Mouse (Mus musculus) brain, embryonic 18.5 days (tissue): ENCODE data around the gene Npdc1.

Experiments used
- DNase-seq: peaks from one replicate; pipeline ENCODE4 v3.0.0-alpha.2; 2012; ENCODE audit warnings: low read depth, low spot score

The Npdc1 gene

DNA sequence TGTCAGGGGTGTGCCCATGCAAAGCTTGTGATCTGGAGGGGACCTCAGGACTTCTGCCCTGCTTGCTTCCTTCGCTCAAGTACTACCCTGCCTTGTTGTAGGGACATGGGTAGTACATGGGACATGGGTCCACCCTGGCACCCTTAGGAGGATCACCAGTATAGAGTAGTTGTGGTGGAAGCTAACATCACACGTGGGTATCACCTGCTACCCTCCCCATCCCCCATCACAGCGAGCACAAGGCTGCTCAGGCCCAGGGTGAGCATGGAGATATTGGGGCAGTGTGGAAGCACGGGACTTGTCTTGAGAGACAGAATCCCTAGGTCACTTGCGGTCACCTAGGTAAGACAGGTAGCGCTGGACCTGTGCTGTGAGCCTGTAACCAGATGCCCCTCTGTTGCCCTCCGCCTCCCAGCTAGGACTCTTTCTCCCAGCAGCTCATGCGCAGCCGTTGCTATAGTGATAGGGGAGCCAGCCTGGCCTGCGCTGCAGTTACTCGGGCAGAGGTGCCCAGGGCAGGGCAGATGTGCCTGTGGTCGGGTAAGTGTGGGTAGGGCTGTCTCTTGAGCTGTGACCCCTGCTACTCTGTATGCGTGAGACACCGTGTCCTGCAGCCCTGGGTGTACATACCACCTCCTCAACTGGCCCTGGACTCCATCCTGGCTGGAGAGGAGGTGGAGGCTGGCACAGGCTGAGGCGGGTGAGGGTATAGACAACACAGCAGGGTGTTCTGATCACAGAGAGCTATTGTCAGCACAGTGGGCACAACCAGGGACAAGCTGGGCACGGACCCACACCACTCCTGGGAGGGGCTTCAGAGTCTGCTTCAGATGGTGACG is 31.5 kb downstream of the Npdc1 start:
- no peak for DNase-seq

DNA sequence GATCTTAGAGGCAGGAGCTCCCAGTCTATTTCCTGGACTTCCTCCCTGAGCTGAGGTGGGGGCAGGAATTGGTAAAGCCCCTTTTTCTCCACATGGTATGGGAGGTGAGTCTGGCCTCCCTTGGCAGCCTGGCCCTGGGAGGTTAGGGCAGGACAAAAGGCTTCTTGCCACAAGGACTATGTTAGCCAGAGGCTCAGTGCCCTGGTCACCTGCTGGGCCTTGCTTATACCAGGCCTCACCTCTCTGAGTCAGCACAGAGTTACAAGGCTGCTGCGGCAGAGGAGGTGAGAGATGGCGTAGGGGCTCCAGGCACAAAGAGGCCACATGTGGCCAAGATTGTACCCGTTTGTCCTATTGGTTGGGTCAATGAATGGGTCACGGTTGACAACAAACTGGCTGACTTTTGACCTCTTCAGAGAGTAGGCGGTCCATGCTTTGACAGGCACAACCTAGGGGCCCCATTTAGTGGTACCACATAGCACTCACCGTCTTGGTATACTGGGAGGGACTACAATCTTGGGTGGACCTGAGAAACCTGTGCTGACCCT is 32.2 kb downstream of the Npdc1 start:
- DNase-seq: no peak

DNA sequence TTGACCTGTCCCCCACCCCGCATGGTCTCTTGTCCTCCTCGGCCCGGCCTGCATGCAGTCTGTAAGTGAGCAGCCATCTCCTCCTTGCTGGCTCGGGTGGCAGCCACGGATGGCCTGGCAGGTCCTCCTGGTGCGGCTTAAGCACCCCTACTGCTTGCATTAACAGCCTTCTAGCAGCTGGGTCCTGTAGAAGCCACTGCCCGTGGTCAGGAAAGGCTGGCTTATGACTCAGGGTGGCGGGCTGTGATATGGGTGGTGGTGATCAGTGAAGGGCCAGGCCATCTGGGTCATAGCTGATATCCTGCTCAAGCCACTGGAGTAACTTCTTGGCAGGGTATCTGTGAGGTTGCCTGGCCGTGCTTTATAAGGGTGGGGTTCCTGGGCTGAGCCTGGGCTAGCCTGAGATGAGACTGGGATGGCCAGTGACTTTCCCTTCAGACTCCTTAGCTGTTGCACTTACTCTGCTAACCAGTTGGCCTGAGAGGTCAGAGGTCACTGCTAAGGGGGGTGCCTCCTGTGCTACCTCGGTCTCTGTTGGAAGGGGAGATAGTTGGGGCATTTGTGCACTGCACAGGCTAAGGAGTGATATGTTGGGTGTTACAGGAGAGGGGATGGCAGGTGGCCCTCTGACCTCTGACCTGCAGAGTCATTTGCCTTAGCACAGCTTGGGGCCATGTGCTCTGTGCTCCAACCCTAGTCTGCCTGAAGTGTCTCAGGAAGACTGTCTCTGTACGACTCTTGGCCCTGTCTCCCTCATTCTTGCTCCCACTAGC is 33.4 kb downstream of the Npdc1 start:
- no peak for DNase-seq

DNA sequence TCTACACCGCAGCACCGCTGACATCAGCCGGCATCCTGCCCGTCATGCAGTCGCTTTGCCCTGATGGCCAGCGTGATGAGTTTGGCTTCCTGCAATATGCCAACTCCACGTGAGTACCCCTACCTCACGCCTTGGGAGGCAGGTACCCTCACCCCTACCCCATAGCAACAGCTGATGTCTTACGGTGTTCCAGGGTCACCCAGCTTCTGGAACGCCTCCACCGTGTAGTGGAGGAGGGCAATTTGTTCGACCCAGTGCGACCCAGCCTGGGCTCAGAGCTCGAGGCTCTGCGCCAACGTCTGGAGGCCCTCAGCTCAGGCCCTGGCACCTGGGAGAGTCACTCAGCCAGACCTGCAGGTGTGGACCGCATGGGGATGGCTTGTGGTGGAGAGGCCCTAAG is 34.0 kb downstream of the Npdc1 start:
- DNase-seq: no peak

DNA sequence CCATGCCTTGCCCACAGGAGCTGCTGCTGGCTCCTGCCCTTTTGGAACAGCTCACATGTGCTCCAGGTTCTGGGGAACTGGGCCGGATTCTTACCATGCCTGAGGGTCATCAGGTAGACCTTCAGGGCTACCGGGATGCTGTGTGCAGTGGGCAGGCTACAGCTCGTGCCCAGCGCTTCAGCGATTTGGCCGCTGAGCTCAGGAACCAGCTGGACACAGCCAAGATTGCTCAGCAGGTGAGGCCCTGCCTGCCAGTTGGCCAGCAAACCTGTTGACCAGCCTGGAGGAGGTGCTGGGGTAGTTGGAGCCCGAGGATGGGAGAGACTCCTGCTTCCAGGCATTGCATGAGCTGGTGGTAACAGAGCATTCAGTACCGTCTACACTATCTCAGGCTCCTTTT is 35.1 kb downstream of the Npdc1 start:
- DNase-seq: no peak

DNA sequence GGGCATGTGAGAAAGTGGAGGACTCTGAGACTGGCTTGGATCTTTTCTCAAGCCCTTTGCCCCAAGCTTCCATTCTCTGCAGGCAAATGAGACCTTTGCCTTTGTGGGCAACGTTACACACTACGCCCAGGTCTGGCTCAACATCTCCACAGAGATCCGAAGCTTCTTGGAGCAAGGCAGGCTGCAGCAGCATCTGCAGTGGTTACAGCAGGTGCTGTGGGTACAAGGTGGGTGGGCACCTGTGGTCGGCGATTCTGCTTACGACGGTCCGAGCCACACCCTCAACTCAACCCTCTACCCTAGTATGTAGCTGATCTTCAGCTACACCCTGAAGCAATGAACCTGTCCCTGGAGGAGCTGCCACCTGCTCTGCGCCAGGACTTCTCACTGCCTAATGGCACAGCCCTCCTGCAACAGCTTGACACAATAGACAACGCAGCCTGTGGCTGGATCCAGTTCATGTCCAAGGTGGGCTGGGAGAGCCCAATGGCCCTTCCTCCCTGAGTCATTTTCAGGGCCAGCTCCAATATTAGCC is 37.2 kb downstream of the Npdc1 start:
- DNase-seq: no peak

DNA sequence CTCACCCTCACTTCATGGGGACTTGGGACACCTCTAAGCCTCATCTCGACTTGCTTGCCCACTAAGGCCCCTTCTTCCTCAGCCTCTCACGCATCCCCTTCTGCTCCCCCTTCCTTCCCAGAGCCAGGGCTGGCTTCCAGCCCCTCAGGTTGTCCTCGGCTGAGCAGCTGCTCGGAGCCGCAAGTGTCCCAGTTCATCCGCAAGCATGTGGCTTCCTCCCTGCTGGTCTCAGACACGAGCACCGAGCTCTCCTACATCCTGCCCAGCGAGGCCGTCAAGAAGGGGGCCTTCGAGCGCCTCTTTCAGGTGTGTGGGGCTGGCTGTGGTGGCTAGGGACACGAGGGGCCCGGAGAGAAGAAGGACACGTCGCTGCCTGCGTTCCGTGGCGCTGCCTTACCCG is 41.9 kb downstream of the Npdc1 start:
- DNase-seq: no peak

DNA sequence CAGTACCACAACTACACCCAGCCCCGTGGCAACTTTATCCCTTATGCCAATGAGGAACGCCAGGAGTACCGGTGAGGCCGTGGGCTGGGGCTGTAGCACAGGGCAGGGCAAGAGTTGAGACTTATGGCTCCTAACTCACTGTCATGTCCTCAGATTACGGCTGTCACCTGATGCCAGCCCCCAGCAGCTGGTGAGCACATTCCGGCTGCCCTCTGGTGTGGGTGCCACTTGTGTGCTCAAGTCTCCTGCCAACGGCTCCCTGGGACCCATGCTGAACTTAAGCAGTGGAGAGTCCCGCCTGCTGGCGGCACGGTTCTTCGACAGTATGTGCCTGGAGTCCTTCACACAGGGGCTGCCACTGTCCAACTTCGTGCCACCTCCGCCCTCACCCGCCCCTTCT is 43.5 kb downstream of the Npdc1 start:
- no peak for DNase-seq

DNA sequence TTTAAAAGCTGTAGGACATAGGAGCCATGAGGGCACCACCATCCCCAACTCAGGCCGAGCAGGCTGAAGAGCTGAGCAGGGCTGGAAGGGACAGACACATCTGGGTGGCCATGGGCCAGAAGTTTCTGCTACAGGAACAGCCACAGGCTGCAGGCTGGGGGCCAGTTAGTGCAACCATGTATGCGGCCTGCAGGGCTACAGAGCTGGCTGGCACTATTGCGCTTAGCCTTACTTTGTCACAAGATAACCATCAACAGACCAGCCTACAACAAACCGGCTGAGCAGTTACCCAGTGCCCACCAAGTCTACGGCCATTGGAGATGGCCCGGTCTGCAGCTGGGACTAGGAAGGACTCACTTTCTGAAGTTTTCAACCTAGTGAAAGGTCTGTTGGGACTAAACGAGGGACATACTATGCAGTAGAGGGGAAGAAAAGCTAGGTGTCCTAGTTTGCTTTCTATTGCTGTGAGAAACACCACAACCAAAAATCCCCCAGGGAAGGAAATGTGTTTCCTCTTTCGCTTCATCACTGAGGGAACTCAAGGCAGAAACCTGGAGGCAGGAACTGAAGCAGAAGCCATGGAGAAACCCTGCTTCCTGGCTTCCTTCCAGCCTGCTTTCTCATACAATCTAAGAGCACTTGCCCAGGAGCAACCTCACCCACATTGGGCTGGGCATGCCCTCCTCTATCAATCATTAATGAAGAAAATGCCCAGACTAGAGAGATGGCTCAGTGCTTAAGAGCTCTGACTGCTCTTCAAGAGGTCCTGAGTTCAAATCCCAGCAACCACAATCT is 51.9 kb downstream of the Npdc1 start:
- no peak for DNase-seq

DNA sequence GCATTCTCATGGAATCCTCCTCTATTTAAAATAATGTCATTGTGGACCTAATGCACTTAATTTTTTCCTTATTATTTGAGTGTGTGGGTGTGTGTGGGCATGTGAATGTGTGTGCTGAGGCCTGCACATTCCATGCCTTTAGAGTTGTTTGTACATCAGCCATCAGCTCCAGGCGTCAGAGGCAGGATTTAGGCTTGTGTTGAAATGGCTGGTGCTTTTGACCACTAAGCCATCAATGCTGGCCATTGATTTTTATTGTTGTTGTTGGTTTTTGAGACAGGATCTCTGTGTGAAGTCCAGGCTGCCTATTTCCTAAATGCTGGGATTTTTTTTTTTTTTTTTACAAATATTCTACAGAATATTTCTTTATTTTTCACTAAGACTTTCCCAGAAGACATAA is 53.8 kb downstream of the Npdc1 start:
- no peak for DNase-seq

DNA sequence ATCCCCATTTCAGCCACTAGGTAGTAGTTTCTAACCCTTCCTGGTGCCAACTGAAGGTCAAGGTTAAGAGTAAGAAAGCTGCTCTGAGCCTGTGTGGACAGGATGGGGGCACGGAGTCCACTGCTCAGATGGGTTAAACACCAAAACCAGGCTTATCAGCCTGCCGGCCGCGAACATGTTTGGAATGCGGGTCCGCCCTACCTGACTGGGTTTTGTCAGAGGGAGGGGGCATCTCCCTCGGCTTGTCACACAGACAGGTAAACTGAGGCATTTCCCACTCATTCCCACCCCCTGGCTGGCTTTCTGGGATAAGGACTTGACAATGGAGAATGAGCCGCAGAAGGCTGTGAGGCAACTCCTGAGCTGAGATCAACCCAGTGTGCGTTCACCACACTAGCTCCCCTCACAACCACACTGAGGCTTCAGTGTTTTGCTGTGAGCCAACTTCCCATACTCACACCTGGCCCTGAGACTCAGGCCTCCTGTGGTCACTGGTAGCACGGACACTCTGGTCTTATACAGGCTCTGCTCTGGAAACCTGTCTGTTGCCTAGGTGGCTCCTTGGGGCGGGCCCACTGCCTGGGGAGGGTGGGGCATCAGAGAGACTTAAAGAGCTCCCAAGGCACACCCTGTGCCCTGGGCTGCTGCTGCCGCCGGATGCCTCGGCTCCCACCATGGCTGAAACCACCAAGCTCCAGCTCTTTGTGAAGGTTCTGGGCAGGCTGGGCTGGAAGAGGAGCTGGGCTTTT is 57.2 kb downstream of the Npdc1 start, which contains the start of gene Clic3:
Clic3 (plus strand) TSS at position 634 of the 749 bp plus-strand sequence.
- DNase-seq: no peak

DNA sequence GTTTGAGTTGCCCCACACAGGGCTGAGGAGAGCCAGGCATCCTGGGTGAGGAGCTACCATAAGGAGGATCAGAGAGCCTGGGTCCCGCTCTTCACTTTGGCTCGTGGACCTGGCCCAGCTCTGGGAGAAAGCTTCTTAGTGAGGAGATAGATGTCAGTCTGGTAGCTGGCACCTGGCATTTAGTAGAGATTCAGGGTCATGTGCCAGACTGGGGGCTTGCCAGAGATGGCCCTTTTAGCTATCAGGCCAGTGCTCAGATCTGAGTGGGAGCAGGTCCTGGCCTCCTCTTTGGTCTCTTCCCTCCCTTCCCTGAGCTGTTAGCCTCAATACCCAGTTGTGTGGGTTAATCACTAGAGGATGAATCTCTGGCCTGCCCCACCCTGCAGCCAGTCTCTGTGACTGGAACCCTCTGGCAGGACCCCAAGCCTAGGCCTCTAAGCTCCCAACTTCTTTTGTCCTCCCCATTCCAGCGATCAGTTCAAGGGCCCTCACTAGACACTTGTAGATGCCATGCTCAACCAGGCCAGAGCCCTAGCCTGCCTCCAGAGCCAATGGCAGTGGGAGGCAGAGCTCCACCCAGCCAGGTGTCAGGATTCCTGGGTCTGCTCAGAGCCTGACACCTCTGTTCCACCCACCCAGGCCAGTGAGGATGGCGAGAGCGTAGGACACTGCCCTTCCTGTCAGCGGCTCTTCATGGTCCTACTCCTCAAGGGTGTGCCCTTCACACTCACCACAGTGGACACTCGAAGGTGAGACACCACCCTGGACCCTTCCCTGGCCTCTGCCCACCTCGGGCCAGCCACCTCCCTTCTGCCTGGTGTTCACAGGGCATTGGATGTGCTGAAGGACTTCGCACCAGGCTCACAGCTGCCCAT is 58.1 kb downstream of the Npdc1 start:
- no peak for DNase-seq

DNA sequence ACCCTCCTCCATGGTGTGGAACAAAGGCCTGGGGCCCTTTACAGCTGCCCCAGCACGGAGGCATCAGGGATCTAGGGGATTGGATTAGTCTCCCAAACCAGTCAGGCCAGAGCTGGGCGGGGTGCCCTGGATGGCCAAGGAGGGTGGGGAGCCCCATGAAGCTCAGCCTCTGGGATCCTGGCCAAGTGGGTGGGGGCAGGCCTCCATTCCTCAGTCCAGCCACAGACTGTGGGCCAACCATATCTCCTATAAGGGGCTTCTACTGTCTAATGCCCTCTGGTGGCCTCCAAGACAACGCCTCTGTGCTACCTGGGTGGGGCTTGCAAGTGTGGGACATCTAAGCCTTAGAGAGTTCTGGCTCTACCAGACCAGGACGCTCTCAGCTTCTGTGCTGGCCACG is 59.8 kb downstream of the Npdc1 start:
- DNase-seq: no peak
